Mouse (Mus musculus) MEL (cell line): ENCODE data around the gene Zp3. TPM values are rescaled to one million over a fixed set of nuclear protein-coding genes. Genes with fewer than 3 reads are reported as not detected.

Experiments used
- DNase-seq: peaks from one replicate; pipeline ENCODE4 v3.0.0; 2011; ENCODE audit warnings: low read depth, low spot score
- H3K27ac ChIP-seq: 2 replicates; pipeline ENCODE4 v1.5.1; 2012; ENCODE audit warnings: low read depth, mild to moderate bottlenecking, control low read depth, low read length, moderate library complexity; ENCODE audit not compliant: control insufficient read depth
- H3K27me3 ChIP-seq, 2 experiments: fragments of 150-350 bp in 1 of 2; sonication (generic) in 1 of 2; 2 replicates each; pipeline ENCODE4 v1.6.1; 2012; ENCODE audit warnings: low read length in 2 of 2, mild to moderate bottlenecking in 2 of 2, improper control_type of control experiment in 1 of 2, moderate library complexity in 1 of 2; ENCODE audit not compliant: insufficient read depth in 2 of 2, control insufficient read depth in 1 of 2
- H3K36me3 ChIP-seq, 2 experiments: 2 replicates each; pipeline ENCODE4 v1.6.1; 2012 to 2014; ENCODE audit warnings: low read length in 2 of 2, improper control_type of control experiment in 1 of 2, inconsistent platforms in 1 of 2, mild to moderate bottlenecking in 1 of 2; ENCODE audit not compliant: insufficient read depth in 2 of 2, control insufficient read depth in 1 of 2
- H3K4me1 ChIP-seq, 2 experiments: fragments of 150-350 bp in 1 of 2; sonication (generic) in 1 of 2; 2 replicates each; pipeline ENCODE4 v1.6.1; 2012; ENCODE audit warnings: low read length in 2 of 2, improper control_type of control experiment in 1 of 2, mild to moderate bottlenecking in 1 of 2; ENCODE audit not compliant: insufficient read depth in 2 of 2, control insufficient read depth in 1 of 2
- H3K4me3 ChIP-seq, 2 experiments: fragments of 150-350 bp in 1 of 2; sonication (generic) in 1 of 2; 2 replicates each; pipeline ENCODE4 v1.5.1; 2012; ENCODE audit warnings: low read depth in 2 of 2, low read length in 2 of 2, mild to moderate bottlenecking in 2 of 2, moderate library complexity in 2 of 2, control low read depth in 1 of 2, improper control_type of control experiment in 1 of 2; ENCODE audit not compliant: control insufficient read depth in 1 of 2, insufficient read depth in 1 of 2
- H3K79me2 ChIP-seq: 2 replicates; pipeline ENCODE4 v1.6.1; 2012; ENCODE audit warnings: mild to moderate bottlenecking, low read length, moderate library complexity; ENCODE audit not compliant: control insufficient read depth, poor library complexity, insufficient read depth
- H3K9ac ChIP-seq: 2 replicates; pipeline ENCODE4 v1.6.1; 2012; ENCODE audit warnings: low read depth, mild to moderate bottlenecking, control low read depth, low read length, moderate library complexity; ENCODE audit not compliant: control insufficient read depth, poor library complexity, severe bottlenecking
- H3K9me3 ChIP-seq: fragments of 150-350 bp; sonication (generic); replicated peaks from 2 replicates; pipeline ENCODE4 v1.6.1; 2012; ENCODE audit warnings: mild to moderate bottlenecking, low read length, improper control_type of control experiment, moderate library complexity; ENCODE audit not compliant: insufficient read depth
- BHLHE40 ChIP-seq: IDR thresholded peaks from 2 replicates; pipeline ENCODE4 v1.6.1; 2012; ENCODE audit warnings: low read depth, mild to moderate bottlenecking, inconsistent platforms, low read length, improper control_type of control experiment, borderline replicate concordance
- E2F4 ChIP-seq: IDR thresholded peaks from 2 replicates; pipeline ENCODE4 v1.6.1; 2011; ENCODE audit warnings: low read depth, low read length, improper control_type of control experiment, borderline replicate concordance
- EP300 ChIP-seq, 2 experiments: IDR thresholded peaks; 2 replicates each; pipeline ENCODE4 v1.6.1; 2011; ENCODE audit warnings: improper control_type of control experiment in 2 of 2, low read length in 2 of 2, low read depth in 1 of 2, mild to moderate bottlenecking in 1 of 2
- ETS1 ChIP-seq: IDR thresholded peaks from 2 replicates; pipeline ENCODE4 v1.6.1; 2012; ENCODE audit warnings: low read depth, mild to moderate bottlenecking, inconsistent platforms, low read length, improper control_type of control experiment, moderate library complexity
- GABPA ChIP-seq: IDR thresholded peaks from 2 replicates; pipeline ENCODE4 v1.6.1; 2012; ENCODE audit warnings: low read depth, mild to moderate bottlenecking, inconsistent platforms, low read length, improper control_type of control experiment, moderate library complexity
- GATA1 ChIP-seq: IDR thresholded peaks from 2 replicates; pipeline ENCODE4 v1.6.1; 2011; ENCODE audit warnings: low read depth, low read length, improper control_type of control experiment
- JUND ChIP-seq: IDR thresholded peaks from 2 replicates; pipeline ENCODE4 v1.6.1; 2011; ENCODE audit warnings: low read depth, mild to moderate bottlenecking, improper control_type of control experiment, low read length
- MAFK ChIP-seq: IDR thresholded peaks from 2 replicates; pipeline ENCODE4 v1.6.1; 2011; ENCODE audit warnings: low read depth, mild to moderate bottlenecking, low read length, improper control_type of control experiment, borderline replicate concordance
- MAZ ChIP-seq: IDR thresholded peaks from 2 replicates; pipeline ENCODE4 v1.6.1; 2012; ENCODE audit warnings: low read depth, mild to moderate bottlenecking, inconsistent platforms, low read length, improper control_type of control experiment
- MEF2A ChIP-seq: IDR thresholded peaks from 2 replicates; pipeline ENCODE4 v1.6.1; 2014; ENCODE audit warnings: low read depth, mild to moderate bottlenecking, inconsistent platforms, low read length, improper control_type of control experiment; ENCODE audit not compliant: poor library complexity, insufficient replicate concordance, severe bottlenecking; ENCODE audit errors: extremely low read depth
- POLR2A ChIP-seq, 2 experiments: IDR thresholded peaks; 2 replicates each; pipeline ENCODE4 v1.6.1; 2011 to 2012; ENCODE audit warnings: low read length in 2 of 2, mild to moderate bottlenecking in 2 of 2, control low read depth in 1 of 2, improper control_type of control experiment in 1 of 2, low read depth in 1 of 2, moderate library complexity in 1 of 2; ENCODE audit not compliant: control insufficient read depth in 1 of 2, insufficient read depth in 1 of 2, poor library complexity in 1 of 2
- POLR2AphosphoS2 ChIP-seq: IDR thresholded peaks from 2 replicates; pipeline ENCODE4 v1.6.1; 2011; ENCODE audit warnings: low read length, improper control_type of control experiment
- POLR2AphosphoS5 ChIP-seq: IDR thresholded peaks from 2 replicates; pipeline ENCODE4 v1.6.1; 2012; ENCODE audit warnings: low read depth, borderline replicate concordance, mild to moderate bottlenecking, inconsistent platforms, low read length, moderate library complexity, mixed read lengths
- SMC3 ChIP-seq: IDR thresholded peaks from 2 replicates; pipeline ENCODE4 v1.6.1; 2011; ENCODE audit warnings: low read depth, low read length, improper control_type of control experiment
- TBP ChIP-seq: IDR thresholded peaks from 2 replicates; pipeline ENCODE4 v1.8.0; 2011; ENCODE audit warnings: low read depth, low read length, improper control_type of control experiment
- TCF12 ChIP-seq: IDR thresholded peaks from 2 replicates; pipeline ENCODE4 v1.6.1; 2014; ENCODE audit warnings: low read depth, mild to moderate bottlenecking, inconsistent platforms, low read length, improper control_type of control experiment, moderate library complexity
- UBTF ChIP-seq: IDR thresholded peaks from 2 replicates; pipeline ENCODE4 v1.6.1; 2012; ENCODE audit warnings: low read depth, mild to moderate bottlenecking, inconsistent platforms, low read length, improper control_type of control experiment, moderate library complexity, borderline replicate concordance; ENCODE audit not compliant: insufficient read depth
- USF2 ChIP-seq, 2 experiments: IDR thresholded peaks; 2 replicates each; pipeline ENCODE4 v1.6.1; 2011 to 2012; ENCODE audit warnings: improper control_type of control experiment in 2 of 2, low read length in 2 of 2, borderline replicate concordance in 1 of 2, inconsistent platforms in 1 of 2, low read depth in 1 of 2, mild to moderate bottlenecking in 1 of 2; ENCODE audit not compliant: insufficient read depth in 1 of 2
- ZC3H11A ChIP-seq: IDR thresholded peaks from 2 replicates; pipeline ENCODE4 v1.6.1; 2012; ENCODE audit warnings: low read depth, mild to moderate bottlenecking, inconsistent platforms, low read length, improper control_type of control experiment
- ZKSCAN1 ChIP-seq: IDR thresholded peaks from 2 replicates; pipeline ENCODE4 v1.6.1; 2012; ENCODE audit warnings: low read depth, mild to moderate bottlenecking, inconsistent platforms, low read length, improper control_type of control experiment, moderate library complexity
- ZMIZ1 ChIP-seq: IDR thresholded peaks from 2 replicates; pipeline ENCODE4 v1.6.1; 2012; ENCODE audit warnings: low read depth, mild to moderate bottlenecking, inconsistent platforms, low read length, improper control_type of control experiment, moderate library complexity
- ZNF384 ChIP-seq: IDR thresholded peaks from 2 replicates; pipeline ENCODE4 v1.6.1; 2012; ENCODE audit warnings: low read depth, mild to moderate bottlenecking, inconsistent platforms, low read length, improper control_type of control experiment
- polyA plus RNA-seq, 2 experiments: library from polyadenylated mRNA; stranded (reverse) in 1 of 2; unstranded in 1 of 2; fragments of >175 nt in 1 of 2; fragments of >200 nt in 1 of 2; gene quantifications; 2 replicates each; pipeline versions ENCODE4 v1.2.1 to v1.2.4; 2012; ENCODE audit warnings: low replicate concordance in 2 of 2, low read depth in 1 of 2; ENCODE audit not compliant: insufficient read length in 2 of 2, insufficient read depth in 1 of 2, missing spikeins in 1 of 2
- total RNA-seq: library from RNA; depleted of rRNA; stranded (reverse); fragments of 300-350 nt; gene quantifications from 2 replicates; pipeline ENCODE4 v1.2.3, GENCODE M21; 2012

Zp3 gene
- total and polyA plus RNA-seq, 3 experiments = not detected

DNA sequence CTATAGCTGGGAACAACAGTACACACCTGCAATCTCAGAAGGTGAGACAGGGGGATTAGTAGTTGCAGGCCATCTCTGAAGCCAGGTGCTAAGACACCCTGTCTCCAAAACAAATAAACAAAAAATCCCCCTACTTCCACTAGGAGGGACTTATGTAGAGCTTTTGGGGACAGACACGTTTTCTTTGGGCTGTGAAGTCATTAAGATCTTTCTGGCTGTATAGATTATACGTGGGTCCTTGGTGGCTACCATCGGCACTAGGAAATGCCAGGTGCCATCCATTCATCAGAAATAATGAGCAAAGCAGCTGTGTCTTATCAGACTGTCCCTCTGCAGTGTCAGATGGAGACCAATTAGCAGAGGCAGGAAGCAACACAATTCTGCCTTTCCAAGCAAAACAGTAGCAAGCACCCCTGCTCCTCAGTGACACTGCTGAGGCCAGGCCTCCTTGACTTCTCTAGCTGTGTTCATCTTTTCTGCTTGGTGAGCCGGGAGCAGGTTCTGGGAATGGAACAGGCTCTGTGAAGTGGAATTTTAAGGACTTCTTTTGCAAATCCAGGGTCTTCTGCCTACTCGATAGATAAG is 13.6 kb downstream of the Zp3 start:
- no peak for TF ChIP-seq USF2 (IDR thresholded peaks at IDR 0.05; ENCODE audit: borderline replicate concordance in 1 of 2, insufficient read depth in 1 of 2, low read depth in 1 of 2, low read length in 2 of 2)
- no peak for TF ChIP-seq ZC3H11A
- no peak for TF ChIP-seq ZKSCAN1
- no peak for TF ChIP-seq GATA1
- TF ChIP-seq EP300 (IDR thresholded peaks at IDR 0.05; ENCODE audit: low read depth in 1 of 2, low read length in 2 of 2) = no peak
- H3K36me3 ChIP-seq = peaks cover 5 to 6% of the 10 kb centered on the region in 2 experiments
- H3K9ac ChIP-seq = no peak overlapping the region
- no peaks in the 10 kb centered on the region for H3K9me3 ChIP-seq
- no peaks in the 10 kb centered on the region for H3K27me3 ChIP-seq
- DNase-seq = no peak
- no peak overlapping the region for H3K4me3 ChIP-seq
- no peaks in the 10 kb centered on the region; the same call in 1 of the 2 replicates for H3K79me2 ChIP-seq
- no peak overlapping the region for H3K27ac ChIP-seq
- peaks cover 0 to 14% of the 10 kb centered on the region in 2 experiments; a peak in 2 of 4 replicates for H3K4me1 ChIP-seq

DNA sequence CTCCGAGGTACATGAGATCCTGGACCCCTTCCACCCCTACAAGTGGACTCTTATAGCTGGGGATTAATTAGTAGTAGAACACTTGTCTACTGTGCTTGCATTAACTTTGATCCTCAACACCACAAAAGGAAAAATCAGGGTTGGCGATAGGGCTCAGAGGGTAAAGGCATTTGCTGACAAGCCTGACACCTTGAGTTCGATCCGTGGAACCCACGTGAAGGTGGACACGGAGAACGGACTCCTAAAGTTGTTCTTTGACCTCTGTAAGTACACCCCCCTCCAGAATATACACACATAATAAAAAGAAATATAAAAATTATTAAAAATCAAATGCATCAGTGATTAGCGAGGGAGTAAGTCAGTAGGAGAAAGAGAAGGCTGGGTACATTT is 14.4 kb downstream of the Zp3 start:
- H3K4me1 ChIP-seq = peaks cover 0 to 14% of the 10 kb centered on the region in 2 experiments; a peak in 2 of 4 replicates

More for the DNA sequence above, 14.4 kb downstream of the Zp3 start:
- no peaks in the 10 kb centered on the region; the same call in 1 of the 2 replicates for H3K79me2 ChIP-seq
- TF ChIP-seq MAZ = no peak
- TF ChIP-seq MAFK = no peak
- TF ChIP-seq TBP = no peak
- no peak for TF ChIP-seq E2F4
- TF ChIP-seq POLR2AphosphoS5 = no peak
- TF ChIP-seq ZMIZ1 = no peak
- TF ChIP-seq TCF12 = no peak
- no peak for TF ChIP-seq UBTF
- TF ChIP-seq POLR2AphosphoS2 = no peak
- no peak for TF ChIP-seq ETS1
- TF ChIP-seq POLR2A (IDR thresholded peaks at IDR 0.05; ENCODE audit: control insufficient read depth in 1 of 2, insufficient read depth in 1 of 2, low read depth in 1 of 2, low read length in 2 of 2, poor library complexity in 1 of 2) = no peak
- no peak for TF ChIP-seq ZNF384
- no peak for TF ChIP-seq USF2 (IDR thresholded peaks at IDR 0.05; ENCODE audit: borderline replicate concordance in 1 of 2, insufficient read depth in 1 of 2, low read depth in 1 of 2, low read length in 2 of 2)
- TF ChIP-seq ZC3H11A = no peak
- TF ChIP-seq GABPA = no peak
- TF ChIP-seq BHLHE40 = no peak
- no peak for TF ChIP-seq MEF2A
- TF ChIP-seq JUND = no peak
- no peak for TF ChIP-seq SMC3
- no peak for TF ChIP-seq GATA1
- TF ChIP-seq, all 39 proteins: peak for 0
- no peaks in the 10 kb centered on the region for H3K9me3 ChIP-seq
- no peak overlapping the region for H3K4me3 ChIP-seq
- H3K27me3 ChIP-seq = no peaks in the 10 kb centered on the region
- H3K36me3 ChIP-seq = peaks cover 5 to 6% of the 10 kb centered on the region in 2 experiments
- no peak for DNase-seq
- H3K27ac ChIP-seq = no peak overlapping the region
- no peak overlapping the region for H3K9ac ChIP-seq
